Mouse (Mus musculus) right cerebral cortex, postnatal 14 days (tissue): ENCODE measurements around the gene Nfkbil1.
A peak's percentile ranks its signal among the peaks of the same experiment; 100 is the strongest.

Experiments used
- DNase-seq: peaks from one replicate; pipeline ENCODE4 v3.0.0; 2022

Nfkbil1 gene

GRCm38 (mm10) chr17:35235614-35236389 lies at the start of gene Nfkbil1:
Gene Nfkbil1 (minus strand): TSS chr17:35235792.
- peak; percentile 89 for DNase-seq

- no peak for DNase-seq
Observed at GRCm38 (mm10) chr17:35280276-35280675, 44.7 kb upstream of the Nfkbil1 start.

GRCm38 (mm10) chr17:35278957-35279688 lies 43.5 kb upstream of the Nfkbil1 start:
- no peak for DNase-seq

GRCm38 (mm10) chr17:35278049-35278448 lies 42.5 kb upstream of the Nfkbil1 start:
- no peak for DNase-seq

- DNase-seq = no peak
Observed at GRCm38 (mm10) chr17:35276304-35276864, 40.8 kb upstream of the Nfkbil1 start.

- DNase-seq = peak; percentile 89
Observed at GRCm38 (mm10) chr17:35274770-35275169, 39.2 kb upstream of the Nfkbil1 start.

GRCm38 (mm10) chr17:35272249-35272648 lies 36.7 kb upstream of the Nfkbil1 start:
- DNase-seq = no peak

GRCm38 (mm10) chr17:35269653-35270347 lies 34.2 kb upstream of the Nfkbil1 start:
- DNase-seq = no peak

- no peak for DNase-seq
Observed at GRCm38 (mm10) chr17:35267399-35268086, 32.0 kb upstream of the Nfkbil1 start.

- no peak for DNase-seq
Observed at GRCm38 (mm10) chr17:35263523-35263883, 27.9 kb upstream of the Nfkbil1 start.

- DNase-seq = peak; percentile 99
Observed at GRCm38 (mm10) chr17:35262664-35263522, 27.3 kb upstream of the Nfkbil1 start, which contains the start of gene H2-D1. Gene H2-D1 (plus strand): TSS chr17:35262730.

GRCm38 (mm10) chr17:35261651-35262050 lies 26.1 kb upstream of the Nfkbil1 start:
- no peak for DNase-seq

GRCm38 (mm10) chr17:35259621-35260020 lies 24.0 kb upstream of the Nfkbil1 start:
- DNase-seq = no peak

GRCm38 (mm10) chr17:35258492-35259478 lies 23.2 kb upstream of the Nfkbil1 start:
- DNase-seq = no peak

- peak; percentile 90 for DNase-seq
Observed at GRCm38 (mm10) chr17:35257824-35258491, 22.4 kb upstream of the Nfkbil1 start.

GRCm38 (mm10) chr17:35257378-35257777 lies 21.8 kb upstream of the Nfkbil1 start:
- DNase-seq = no peak

GRCm38 (mm10) chr17:35255704-35256103 lies 20.1 kb upstream of the Nfkbil1 start:
- DNase-seq = no peak

- no peak for DNase-seq
Observed at GRCm38 (mm10) chr17:35255301-35255700, 19.7 kb upstream of the Nfkbil1 start.

- peak; percentile 59 for DNase-seq
Observed at GRCm38 (mm10) chr17:35254241-35255098, 18.9 kb upstream of the Nfkbil1 start.
